Mouse (Mus musculus) heart, adult 2 months (tissue): ENCODE data around the gene Fbxo24. TPM values are rescaled to one million over a fixed set of nuclear protein-coding genes. Genes with fewer than 3 reads are reported as not detected.
A peak's percentile ranks its signal among the peaks of the same experiment; 100 is the strongest.

Experiments used
- DNase-seq, 2 experiments: peaks; one replicate each; pipeline ENCODE4 v3.0.0; 2021
- H3K27ac ChIP-seq: fragments of 200-600 bp; 2 replicates; pipeline ENCODE4 v1.8.1; 2022
- H3K27me3 ChIP-seq: fragments of 200-500 bp; 2 replicates; pipeline ENCODE4 v1.6.1; 2012; ENCODE audit warnings: mild to moderate bottlenecking, low read length, inconsistent platforms, mixed read lengths; ENCODE audit not compliant: control insufficient read depth, insufficient read depth
- H3K36me3 ChIP-seq: fragments of 200-500 bp; 2 replicates; pipeline ENCODE4 v1.6.1; 2012; ENCODE audit warnings: low read length, inconsistent platforms; ENCODE audit not compliant: control insufficient read depth, insufficient read depth
- H3K4me1 ChIP-seq: fragments of 200-500 bp; 2 replicates; pipeline ENCODE4 v1.6.1; 2011; ENCODE audit warnings: low read length; ENCODE audit not compliant: control insufficient read depth, insufficient read depth
- H3K4me3 ChIP-seq: fragments of 200-600 bp; 2 replicates; pipeline ENCODE4 v1.8.1; 2022
- H3K79me2 ChIP-seq: fragments of 200-500 bp; replicated peaks from 2 replicates; pipeline ENCODE4 v1.6.1; 2012; ENCODE audit warnings: mild to moderate bottlenecking, inconsistent platforms, low read length, moderate library complexity, mixed read lengths; ENCODE audit not compliant: control insufficient read depth, insufficient read depth
- H3K9ac ChIP-seq: fragments of 200-500 bp; 2 replicates; pipeline ENCODE4 v1.6.1; 2012; ENCODE audit warnings: low read depth, mild to moderate bottlenecking, control low read depth, inconsistent platforms, low read length, mixed read lengths
- CTCF ChIP-seq: fragments of 200-600 bp; IDR thresholded peaks from 2 replicates; pipeline ENCODE4 v1.8.1; 2022; ENCODE audit warnings: antibody characterized with exemption, mild to moderate bottlenecking, moderate library complexity
- EP300 ChIP-seq: fragments of 200-500 bp; IDR thresholded peaks from 2 replicates; pipeline ENCODE4 v1.6.1; 2011; ENCODE audit warnings: low read depth, low read length, control low read depth; ENCODE audit not compliant: insufficient read depth
- POLR2A ChIP-seq: fragments of 200-500 bp; IDR thresholded peaks from 2 replicates; pipeline ENCODE4 v1.6.1; 2011; ENCODE audit warnings: mild to moderate bottlenecking, low read depth, low read length, control low read depth; ENCODE audit not compliant: insufficient read depth
- WGBS: fragments of 180-500 bp; shearing (Covaris S2); methylation state at CpG from one replicate; pipeline ENCODE4 v1.1.7; 2018; 5-methylcytosine and 5-hydroxymethylcytosine counted together
- intact Hi-C: fragments of 180-260 bp; cut with DNase I; formaldehyde crosslinking; loops from one replicate; pipeline ENCODE4 v1.15.1; 2025
- polyA plus RNA-seq: library from polyadenylated mRNA; depleted of rRNA; stranded (reverse); fragments of >200 nt; gene quantifications from 2 replicates; pipeline ENCODE4 v1.2.3, GENCODE M21; 2012
- total RNA-seq, 2 experiments: library from RNA; stranded (reverse); gene quantifications; 2 replicates each; pipeline ENCODE4 v1.2.3; 2021

The Fbxo24 gene
- total and polyA plus RNA-seq, 3 experiments: 0.13 to 0.35 (median 0.34) TPM

- H3K27ac ChIP-seq: peak overlapping the region; percentile 87
- no peaks in the 10 kb centered on the region for H3K27me3 ChIP-seq
- H3K4me1 ChIP-seq: peaks cover 20% of the 10 kb centered on the region
- 0 out of 2 replicates have a peak overlapping the region, but pooled peaks have one; percentile 0 for H3K9ac ChIP-seq
- H3K4me3 ChIP-seq: no peak overlapping the region
- H3K79me2 ChIP-seq: no peaks in the 10 kb centered on the region
- intact Hi-C loops: no loop called here
- WGBS: 4% methylated on average over 9 of the region's 9 CpGs
- TF ChIP-seq CTCF: peak; percentile 16; the same call in 1 of the 2 replicates
- TF ChIP-seq POLR2A: peak; percentile 59
- TF ChIP-seq EP300: peak; percentile 100
- DNase-seq: peak; percentile 77 to 86
- H3K36me3 ChIP-seq: peaks cover 3% of the 10 kb centered on the region
These were observed 42.8 kb upstream of the Fbxo24 start for GRCm38 (mm10) chr5:137671443-137672240.

GRCm38 (mm10) chr5:137670240-137670639 lies 41.4 kb upstream of the Fbxo24 start:
- peaks cover 20% of the 10 kb centered on the region for H3K4me1 ChIP-seq
- H3K9ac ChIP-seq: no peak overlapping the region
- no peaks in the 10 kb centered on the region for H3K79me2 ChIP-seq
- H3K36me3 ChIP-seq: peaks cover 3% of the 10 kb centered on the region
- no peak overlapping the region for H3K4me3 ChIP-seq
- no peak for DNase-seq
- 93% methylated on average over 1 of the region's 1 CpGs for WGBS
- H3K27ac ChIP-seq: peak overlapping the region; percentile 76
- intact Hi-C loops: no loop called here
- TF ChIP-seq CTCF: peak; percentile 54
- TF ChIP-seq EP300: no peak
- H3K27me3 ChIP-seq: no peaks in the 10 kb centered on the region

- Histone ChIP-seq H3K79me2 (no peaks in the 10 kb centered on the region), H3K4me3 (no peak overlapping the region), H3K27ac (peak overlapping the region; percentile 76), H3K27me3 (no peaks in the 10 kb centered on the region), H3K4me1 (peaks cover 20% of the 10 kb centered on the region), H3K9ac (no peak overlapping the region), H3K36me3 (peaks cover 3% of the 10 kb centered on the region)
- TF ChIP-seq POLR2A (no peak), CTCF (no peak), EP300 (no peak)
- DNase-seq: peak; percentile 63 to 66
- intact Hi-C loops: no loop called here
- 41% methylated on average over 10 of the region's 10 CpGs for WGBS
These were observed 40.2 kb upstream of the Fbxo24 start for GRCm38 (mm10) chr5:137668971-137669370.

GRCm38 (mm10) chr5:137663057-137663456 lies 34.3 kb upstream of the Fbxo24 start:
- no peak overlapping the region for H3K4me3 ChIP-seq
- WGBS: 80% methylated on average over 9 of the region's 9 CpGs
- H3K36me3 ChIP-seq: peaks cover 6% of the 10 kb centered on the region; the same call in 1 of the 2 replicates
- peaks cover 9% of the 10 kb centered on the region for H3K4me1 ChIP-seq
- intact Hi-C loops: no loop called here
- no peaks in the 10 kb centered on the region for H3K27me3 ChIP-seq
- H3K79me2 ChIP-seq: no peaks in the 10 kb centered on the region
- no peak overlapping the region for H3K9ac ChIP-seq
- no peak for TF ChIP-seq POLR2A
- TF ChIP-seq EP300: no peak
- DNase-seq: no peak
- no peak overlapping the region for H3K27ac ChIP-seq

GRCm38 (mm10) chr5:137660064-137660688 lies 31.4 kb upstream of the Fbxo24 start:
- Histone ChIP-seq H3K79me2 (no peaks in the 10 kb centered on the region), H3K27me3 (no peaks in the 10 kb centered on the region), H3K36me3 (peaks cover 6% of the 10 kb centered on the region; the same call in 1 of the 2 replicates), H3K4me1 (peaks cover 12% of the 10 kb centered on the region), H3K4me3 (no peak overlapping the region), H3K27ac (peak overlapping the region; percentile 83), H3K9ac (no peak overlapping the region)
- TF ChIP-seq EP300 (peak; percentile 78), CTCF (no peak), POLR2A (peak; percentile 52)
- intact Hi-C loops: no loop called here
- 34% methylated on average over 6 of the region's 6 CpGs for WGBS
- peak; percentile 79 to 87 for DNase-seq

- DNase-seq: peak; percentile 70 to 80
- Histone ChIP-seq H3K27ac (no peak overlapping the region; the same call in 1 of the 2 replicates), H3K79me2 (no peaks in the 10 kb centered on the region), H3K4me1 (peaks cover 12% of the 10 kb centered on the region), H3K27me3 (no peaks in the 10 kb centered on the region), H3K9ac (no peak overlapping the region), H3K36me3 (peaks cover 6% of the 10 kb centered on the region; the same call in 1 of the 2 replicates), H3K4me3 (no peak overlapping the region)
- WGBS: 20% methylated on average over 6 of the region's 6 CpGs
- TF ChIP-seq CTCF: peak; percentile 96
- TF ChIP-seq POLR2A: no peak
- peak; percentile 93 for TF ChIP-seq EP300
- intact Hi-C loops: loop anchor here (1.0 to 5.0 kb wide), 3 partner anchors 28 to 100 kb away; partner anchors contain the start of genes Agfg2 and Nyap1
These were observed 28.2 kb upstream of the Fbxo24 start for GRCm38 (mm10) chr5:137656977-137657376.
